Mouse (Mus musculus) induced T-regulatory cell, adult 2 months (primary cell): ENCODE results near the gene Fam107a.
A peak's percentile ranks its signal among the peaks of the same experiment; 100 is the strongest.
"Not testable (repeated sequence)": the region's sequence is repeated elsewhere in the genome, so short reads cannot be mapped to it uniquely, and the experiment has no call there.

Source experiments
- DNase-seq: peaks from one replicate; pipeline ENCODE4 v3.0.0-alpha.2; 2012; ENCODE audit warnings: low read depth

Gene Fam107a

DNA sequence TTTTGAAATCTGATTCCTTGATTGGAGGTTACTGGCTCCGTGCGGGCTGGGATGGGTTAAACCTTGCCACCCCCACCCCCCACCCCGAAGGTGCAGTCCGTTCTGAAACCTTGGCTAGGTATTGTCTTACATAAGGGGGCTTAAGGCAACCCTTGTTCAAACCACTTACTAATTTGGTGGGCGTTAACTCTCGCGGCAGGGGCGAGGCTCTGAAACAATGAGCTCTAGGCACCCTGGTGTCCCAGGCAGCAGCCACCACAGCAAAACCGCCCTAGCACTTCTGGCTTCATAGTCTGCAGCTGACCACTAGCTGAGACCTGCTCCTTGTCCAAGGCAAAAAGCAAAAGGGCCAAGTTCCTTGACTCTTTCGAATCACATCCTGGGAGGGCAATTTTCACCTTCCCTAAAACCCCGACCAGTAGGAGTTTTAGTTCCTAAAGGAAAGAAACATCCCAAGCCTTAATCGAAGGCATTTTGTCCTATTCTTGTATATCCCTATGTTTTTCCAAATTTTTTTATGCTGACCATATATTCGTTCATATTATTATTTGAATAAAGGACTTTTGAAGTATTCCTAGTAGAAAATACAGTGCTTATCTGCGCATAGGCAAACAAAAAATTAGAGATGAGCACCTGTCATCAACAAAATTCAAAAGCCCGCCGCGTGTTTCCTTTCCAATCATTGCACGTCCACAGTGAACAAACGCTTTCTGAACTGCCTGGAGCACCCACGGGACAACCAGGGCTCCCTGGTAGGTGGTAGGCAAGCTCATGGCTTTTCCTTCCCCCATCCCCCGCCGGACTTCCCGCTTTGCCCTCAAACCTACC, 1.2 kb downstream of the Fam107a start:
- DNase-seq, result no peak

DNA sequence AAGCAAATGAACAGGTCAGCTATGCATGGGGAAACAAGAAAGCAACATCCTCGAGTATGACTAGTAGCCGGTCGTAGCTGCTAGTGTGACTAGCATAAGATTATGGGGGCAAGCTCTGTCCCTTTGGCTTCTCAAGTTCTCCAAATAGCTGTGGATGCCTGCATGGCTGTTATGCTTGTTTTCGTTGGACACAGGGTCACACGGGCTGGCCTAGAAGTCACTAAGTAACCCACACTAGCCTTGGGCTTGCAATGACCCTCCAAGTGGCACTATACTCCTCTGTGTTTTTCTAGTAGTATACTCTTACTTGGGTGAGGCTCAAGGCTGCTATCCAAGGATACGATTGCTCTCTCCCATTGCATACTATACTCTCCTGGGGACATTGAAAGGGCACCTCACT, 2.7 kb downstream of the Fam107a start:
- DNase-seq, result no peak

DNA sequence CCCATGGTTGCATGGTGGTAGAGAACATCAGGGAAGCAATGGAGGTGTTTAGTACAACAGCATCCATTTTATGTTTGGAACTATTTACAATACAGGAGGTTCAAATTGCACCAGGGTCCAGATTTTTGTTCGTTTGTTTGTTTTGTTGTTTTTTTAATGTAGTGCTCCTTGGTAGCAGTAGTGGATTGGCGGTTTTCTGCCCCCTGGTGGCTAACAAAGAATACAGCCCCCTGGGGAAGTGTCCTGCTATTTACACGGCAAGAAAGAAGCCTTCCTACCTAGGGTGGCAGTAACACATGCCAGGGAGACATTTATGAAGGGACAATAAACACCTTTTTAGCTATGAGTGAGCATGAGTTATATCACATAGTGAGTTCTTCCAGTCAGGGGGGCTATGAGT, 3.3 kb downstream of the Fam107a start:
- peak; percentile 41 for DNase-seq

DNA sequence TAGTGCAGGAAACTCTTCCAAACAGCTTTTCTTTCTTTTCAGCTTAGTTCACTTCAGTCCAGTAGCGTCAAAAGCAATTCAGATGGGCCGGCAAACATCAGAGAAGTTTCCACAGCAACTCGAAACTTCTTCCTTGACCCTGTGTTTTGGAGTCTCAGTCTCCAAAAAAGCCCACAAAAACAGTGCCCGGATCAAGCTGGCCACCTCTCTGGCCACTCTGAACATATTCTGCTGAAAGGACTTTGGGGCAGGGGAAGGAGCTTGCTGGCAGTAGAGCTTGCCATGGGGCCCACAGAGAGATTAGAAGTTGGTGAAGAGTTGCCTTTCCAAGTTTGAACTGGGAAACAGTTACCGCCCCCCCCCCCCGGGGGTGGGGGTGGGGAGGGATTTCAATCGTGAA, 3.9 kb downstream of the Fam107a start:
- DNase-seq, result no peak

DNA sequence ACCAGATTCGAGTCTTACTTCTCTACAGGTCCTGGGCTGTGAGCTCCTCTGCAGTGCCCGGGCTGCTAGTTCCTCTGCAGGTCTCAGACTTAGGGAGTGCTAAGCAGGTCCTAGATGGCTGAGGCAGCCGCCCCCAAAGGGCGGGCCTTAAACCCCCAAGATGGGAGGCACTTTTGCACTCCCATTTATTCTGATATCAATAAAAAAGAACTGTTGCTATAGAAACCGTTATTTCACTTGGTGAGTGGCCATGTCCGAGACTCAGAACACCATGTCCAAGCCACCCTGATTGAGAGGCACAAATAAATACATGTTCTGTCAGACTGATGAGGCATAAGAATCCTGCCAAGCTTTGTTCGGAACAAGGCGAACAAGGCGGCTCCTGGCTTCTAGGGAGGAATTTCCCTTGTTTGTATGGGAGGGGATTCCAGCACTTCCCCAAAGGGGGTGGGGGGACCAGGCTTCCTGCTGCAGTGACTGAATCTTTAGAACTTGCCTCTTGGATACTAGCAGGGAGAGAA, 8.1 kb downstream of the Fam107a start:
- no peak for DNase-seq

DNA sequence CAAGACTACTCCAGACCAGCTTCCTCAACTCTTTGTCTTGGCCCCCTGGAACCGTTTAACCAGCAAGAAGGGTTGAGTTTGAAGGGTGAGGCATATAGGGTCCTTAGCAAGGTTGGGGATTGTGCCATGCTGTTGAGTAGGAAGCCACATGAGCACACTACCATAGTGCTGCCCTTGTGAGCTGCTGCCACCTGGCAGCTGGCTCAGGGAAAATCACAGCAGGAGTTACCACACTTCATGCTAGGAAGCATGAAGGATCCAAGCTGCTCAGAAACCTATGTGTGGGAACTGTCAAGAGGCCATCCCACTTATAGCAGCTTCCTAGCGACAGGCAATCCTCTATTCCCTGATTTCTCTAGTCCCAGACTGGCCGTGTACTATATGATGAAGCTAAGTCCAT, 9.2 kb downstream of the Fam107a start:
- DNase-seq, result no peak

DNA sequence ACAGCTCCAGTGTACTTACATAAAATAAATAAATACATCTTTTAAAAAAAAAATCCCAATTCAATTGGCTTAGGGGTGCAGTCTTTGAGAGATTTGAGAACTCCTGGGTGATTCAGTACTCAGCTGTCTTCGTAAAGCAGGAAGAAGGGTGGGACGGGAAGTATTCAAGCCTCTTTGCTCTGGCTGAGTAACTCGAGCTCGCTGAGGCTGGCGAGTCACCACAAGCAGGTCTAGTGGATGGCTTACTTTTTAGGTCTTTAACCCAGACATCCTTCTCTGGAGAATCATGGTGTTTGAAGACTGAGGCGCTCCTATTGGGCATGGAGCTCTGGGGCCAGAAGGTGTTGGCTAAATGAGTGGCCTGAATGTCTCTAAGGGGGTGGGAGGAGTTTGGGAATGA, 10.9 kb downstream of the Fam107a start:
- no peak for DNase-seq

DNA sequence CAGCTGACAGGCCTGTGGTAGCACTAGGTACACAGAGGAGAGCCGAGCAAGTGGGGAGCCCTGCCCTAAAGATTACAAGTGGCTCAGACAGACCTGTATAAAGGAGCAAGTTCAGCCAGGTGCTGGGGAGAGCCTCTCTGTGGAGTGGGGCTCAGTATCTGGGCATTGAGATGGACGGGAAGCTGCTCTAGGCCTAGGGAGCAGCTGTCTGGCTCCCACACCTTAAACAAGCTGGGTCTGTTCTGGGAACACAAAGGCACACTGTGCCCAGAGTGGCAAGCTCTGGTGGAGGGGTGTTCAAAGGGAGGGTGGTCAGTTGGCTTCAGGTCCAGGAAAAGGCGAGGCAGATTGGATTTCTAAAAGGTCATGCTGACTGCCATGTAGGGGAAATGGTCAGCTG, 12.8 kb downstream of the Fam107a start:
- DNase-seq, result no peak

DNA sequence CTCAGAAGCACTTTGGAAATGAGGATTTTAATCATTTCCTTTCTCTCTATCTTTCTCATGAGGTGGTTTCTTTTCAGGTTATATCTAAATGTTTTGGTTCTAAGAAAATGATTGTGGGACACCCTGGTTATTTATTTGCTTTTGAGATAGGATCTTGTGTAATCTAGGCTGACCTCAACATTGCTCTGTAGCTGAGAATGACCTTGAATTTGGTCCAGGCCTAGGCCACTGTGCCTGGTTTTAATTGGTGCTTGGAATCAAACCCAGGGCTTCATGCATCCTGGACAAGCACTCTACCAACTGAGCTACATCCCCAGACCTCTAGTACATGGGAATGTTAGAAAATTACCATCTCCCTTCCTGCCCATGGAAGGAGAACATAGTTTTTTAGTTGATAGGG, 13.7 kb downstream of the Fam107a start:
- DNase-seq, result no peak

DNA sequence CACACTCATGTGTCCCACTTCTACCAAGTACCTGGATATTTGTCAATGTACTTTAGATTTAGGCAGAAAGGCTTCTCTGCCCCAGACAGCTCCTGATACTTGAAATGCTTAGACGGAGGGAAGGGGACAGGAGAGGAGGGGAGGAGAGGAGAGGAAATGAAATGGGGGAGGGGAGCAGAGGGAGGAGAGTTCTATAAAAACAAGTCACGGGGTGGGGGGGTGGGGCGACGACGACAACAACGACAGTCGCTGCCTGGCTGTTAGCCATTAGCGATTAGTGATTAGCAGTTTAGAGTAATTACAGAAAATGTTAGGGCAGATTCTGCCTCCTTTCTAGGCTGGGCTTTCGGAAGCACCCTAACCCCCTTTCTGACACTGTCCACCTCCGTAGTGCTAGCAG, 15.1 kb downstream of the Fam107a start:
- no peak for DNase-seq

DNA sequence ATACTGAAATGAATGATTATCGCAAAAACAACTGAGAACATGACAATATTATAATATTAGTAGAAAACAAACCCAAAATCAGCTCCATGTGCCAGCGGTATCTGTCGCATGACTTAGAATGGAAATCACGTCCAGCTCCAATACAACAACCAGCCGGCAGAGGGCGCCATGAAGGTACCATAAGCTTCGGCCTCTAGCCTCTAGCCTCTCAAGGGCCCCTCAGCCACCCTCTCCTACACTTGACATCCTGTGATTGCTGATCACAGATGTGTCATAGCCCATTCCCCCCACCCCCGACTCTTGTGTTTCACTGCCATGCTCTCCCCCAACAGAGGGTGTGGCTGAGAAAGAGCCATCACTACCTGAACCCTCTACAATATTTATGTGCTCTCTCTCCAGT, 17.5 kb downstream of the Fam107a start:
- peak; percentile 53 for DNase-seq

DNA sequence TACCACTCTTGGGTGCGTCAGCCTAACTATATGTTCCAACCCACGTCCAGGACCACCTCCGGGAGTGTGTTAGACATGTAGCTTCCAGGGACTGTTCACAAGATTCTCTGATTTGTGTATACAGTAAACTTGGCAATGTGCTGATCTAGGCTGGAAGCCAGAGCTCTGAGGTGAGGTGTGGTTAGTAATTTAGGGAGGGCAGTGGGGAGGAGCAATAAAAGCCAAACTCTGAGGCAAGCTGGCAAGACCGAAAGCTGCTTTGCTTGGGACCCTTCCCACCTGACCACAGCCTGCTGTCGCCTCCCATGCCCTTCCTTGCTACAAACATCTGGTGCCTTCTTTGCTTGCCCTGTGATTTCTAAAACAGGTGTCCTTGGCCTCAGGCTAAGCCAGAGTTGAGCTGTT, 19.9 kb downstream of the Fam107a start:
- DNase-seq, result no peak

DNA sequence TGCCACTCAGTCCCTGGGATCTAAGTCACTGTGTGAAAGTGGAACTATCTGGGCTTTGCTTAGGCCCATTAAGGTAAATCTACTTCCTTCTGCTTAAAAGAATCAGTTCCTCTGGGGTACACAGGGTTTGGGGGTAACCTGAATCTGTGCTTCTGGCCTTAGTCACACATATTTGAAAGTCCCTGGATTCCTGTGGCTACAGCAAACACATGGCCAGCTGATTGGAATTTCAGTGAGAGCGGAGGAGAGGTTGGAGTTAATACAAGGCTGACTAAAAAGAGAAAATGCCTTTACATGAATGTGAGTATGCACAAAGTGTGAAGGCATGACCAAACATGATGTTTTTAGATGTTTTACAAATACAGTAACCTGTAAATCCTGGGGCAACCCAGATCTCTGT, 23.6 kb downstream of the Fam107a start:
- no peak for DNase-seq

DNA sequence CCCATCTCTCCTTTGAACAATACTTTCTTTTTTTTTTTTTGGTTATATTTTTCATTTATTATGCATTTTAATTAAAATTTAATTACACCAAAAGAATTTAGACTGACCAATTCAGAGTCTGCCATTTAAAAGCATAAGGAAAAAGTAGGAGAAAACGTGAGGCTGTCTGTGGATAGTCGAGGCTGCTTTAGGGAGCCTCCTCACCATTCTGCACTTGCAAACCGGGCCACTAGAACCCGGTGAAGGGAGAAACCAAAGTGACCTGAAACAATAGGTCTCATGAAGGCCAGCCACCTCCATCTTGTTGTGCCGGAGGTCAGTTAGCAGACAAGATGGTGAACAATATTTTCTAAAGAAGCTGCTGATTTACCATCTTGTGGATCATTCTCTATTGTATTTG, 31.2 kb downstream of the Fam107a start:
- DNase-seq, result peak; percentile 23

DNA sequence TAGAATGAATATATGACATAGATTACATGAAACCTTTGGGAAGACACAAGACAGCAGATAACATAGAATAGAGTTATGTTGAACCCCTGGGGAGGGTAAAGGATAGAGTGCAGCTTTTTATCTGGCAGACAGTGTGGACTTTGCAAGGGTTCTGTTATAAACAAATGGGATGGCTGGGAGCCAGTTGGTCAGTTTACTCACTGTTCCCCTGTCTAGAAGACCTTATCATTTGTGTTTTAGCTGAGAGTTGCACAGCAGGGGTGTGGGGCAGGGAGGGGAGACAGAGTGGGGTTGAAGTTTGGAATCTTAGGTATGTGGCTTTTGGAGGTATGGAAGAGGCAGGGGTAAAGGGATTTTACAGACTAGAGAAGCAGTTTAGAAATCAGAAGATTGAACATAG, 34.0 kb downstream of the Fam107a start:
- no peak for DNase-seq

DNA sequence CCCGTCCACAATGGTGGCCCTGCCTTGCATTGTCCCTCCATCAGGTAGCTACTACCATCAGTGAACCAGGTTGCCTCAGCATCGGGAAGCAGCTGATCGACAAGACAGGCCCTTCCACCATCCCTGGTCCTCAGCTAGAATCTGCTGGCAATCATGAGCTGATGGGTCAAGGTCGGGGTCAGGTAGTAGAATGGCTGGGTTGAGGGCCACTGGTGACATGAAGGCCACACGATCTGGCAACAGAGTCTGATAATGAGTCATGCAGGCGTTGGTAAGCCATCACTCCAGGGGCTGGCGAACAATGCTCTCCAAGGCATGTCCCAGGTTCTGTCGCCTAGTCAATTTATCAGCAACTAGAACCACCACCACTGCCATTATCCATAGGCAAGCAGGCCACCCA, 46.5 kb downstream of the Fam107a start:
- DNase-seq, result not testable (repeated sequence)

DNA sequence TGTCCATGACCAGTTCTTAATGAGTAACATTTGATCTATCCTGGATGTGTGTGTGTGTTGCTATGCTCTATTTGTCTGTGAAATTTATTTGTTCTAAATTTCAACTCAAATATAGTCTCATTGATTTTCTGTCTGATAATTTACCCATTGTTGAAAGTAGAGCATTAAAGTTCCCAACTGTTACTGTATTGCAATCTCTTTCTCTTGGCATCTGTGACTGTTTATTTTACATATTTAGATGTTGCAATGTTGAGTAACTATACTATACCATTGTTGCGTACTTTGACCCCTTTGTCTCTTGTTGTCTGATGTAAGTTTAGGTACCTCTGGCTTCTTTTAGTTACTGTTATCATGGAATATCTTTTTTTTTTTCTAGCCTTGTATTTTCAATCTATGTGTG, 53.4 kb downstream of the Fam107a start:
- no peak for DNase-seq

DNA sequence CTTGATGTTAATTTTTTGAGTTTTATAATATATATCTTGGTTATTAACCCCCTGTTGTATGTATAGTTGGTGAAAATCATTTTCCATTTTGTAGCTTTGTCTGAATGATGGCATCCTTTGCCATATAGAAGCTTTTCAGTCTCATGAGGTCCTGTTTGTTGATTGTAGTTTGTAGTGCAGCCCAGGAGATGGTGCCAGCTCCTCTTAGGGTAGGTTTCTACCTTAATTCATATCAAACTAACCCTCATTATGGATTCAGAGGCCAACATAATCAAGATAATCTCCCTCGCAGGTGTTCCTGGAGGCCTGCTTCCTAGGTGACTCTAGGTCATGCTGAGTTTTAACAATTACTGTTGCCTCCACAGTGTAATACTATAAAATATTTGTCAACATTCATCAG, 55.6 kb downstream of the Fam107a start:
- no peak for DNase-seq

DNA sequence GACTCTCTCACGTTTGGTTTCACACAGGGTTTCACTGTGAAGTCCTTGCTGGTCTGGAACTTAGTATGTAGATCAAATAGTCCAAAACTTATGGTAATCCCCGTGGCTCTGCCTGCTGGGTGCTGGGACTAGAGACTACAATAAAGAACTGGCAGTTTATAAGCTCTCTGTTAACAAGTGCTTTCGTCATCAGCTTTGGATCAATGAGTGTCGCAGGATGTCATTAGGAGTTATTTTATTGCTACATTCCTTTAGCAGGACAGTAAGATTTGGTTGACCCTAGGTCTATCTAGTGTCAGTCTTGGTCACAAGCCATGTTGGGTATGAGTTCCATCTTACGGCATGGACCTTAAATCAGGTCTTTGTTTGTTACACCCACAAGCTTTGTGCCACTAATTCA, 57.6 kb downstream of the Fam107a start:
- DNase-seq, result no peak

DNA sequence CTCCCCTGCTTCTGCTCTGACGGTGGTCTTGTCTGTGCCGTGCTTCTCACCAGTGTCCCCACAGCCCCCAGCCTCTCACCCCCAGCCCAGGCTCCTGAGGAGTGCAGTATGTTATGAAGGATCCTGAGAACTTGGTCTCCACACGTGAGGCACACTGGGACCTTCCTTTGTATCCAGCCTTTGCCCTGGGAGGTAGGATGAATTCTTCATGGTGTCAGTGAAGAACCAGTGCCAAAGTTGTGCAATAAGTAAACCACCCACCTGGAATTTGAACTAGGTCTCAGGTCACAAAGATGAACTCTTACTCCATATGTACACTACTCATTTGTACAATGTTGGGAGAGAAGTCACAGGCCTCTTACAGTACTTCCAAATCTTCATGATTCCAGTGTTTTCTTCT, 58.7 kb downstream of the Fam107a start, which contains the start of gene Acox2:
Acox2 (minus strand) TSS at position 188 of the 400 bp plus-strand sequence.
- DNase-seq, result no peak

DNA sequence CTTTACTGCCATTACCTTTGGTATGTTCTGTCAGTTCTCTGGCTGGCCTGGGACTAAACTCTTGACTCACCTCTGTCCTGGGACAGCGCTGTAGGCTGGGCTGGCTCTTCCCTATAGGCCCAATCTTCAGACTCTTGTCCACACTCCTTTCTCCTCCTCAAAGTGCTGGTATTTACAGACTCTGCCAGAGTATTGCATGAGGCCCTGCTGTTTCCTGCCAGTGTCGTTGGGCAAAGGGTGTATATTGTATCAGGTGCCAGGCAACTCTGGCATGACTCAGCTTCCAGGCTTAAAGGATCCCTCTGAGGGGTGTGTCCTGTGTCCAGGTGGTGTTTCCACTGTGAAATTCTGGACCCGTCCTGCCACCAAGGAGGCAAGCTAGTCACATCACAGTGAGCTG, 59.1 kb downstream of the Fam107a start:
- no peak for DNase-seq

DNA sequence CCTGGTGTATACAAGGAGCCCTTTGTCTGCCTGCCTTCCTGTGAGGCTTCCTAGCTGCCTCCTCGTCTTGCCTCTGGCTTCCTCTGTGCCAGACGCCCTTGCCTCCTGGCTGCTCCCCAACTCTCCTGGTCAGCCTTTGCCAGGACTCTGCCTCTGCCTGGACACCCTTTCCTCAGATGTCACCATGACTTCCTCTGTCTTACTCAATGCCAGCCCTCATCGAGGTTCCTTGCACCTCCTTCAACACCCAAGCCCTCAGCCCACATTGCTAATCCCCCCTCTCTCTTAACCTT, 59.5 kb downstream of the Fam107a start:
- DNase-seq, result no peak

DNA sequence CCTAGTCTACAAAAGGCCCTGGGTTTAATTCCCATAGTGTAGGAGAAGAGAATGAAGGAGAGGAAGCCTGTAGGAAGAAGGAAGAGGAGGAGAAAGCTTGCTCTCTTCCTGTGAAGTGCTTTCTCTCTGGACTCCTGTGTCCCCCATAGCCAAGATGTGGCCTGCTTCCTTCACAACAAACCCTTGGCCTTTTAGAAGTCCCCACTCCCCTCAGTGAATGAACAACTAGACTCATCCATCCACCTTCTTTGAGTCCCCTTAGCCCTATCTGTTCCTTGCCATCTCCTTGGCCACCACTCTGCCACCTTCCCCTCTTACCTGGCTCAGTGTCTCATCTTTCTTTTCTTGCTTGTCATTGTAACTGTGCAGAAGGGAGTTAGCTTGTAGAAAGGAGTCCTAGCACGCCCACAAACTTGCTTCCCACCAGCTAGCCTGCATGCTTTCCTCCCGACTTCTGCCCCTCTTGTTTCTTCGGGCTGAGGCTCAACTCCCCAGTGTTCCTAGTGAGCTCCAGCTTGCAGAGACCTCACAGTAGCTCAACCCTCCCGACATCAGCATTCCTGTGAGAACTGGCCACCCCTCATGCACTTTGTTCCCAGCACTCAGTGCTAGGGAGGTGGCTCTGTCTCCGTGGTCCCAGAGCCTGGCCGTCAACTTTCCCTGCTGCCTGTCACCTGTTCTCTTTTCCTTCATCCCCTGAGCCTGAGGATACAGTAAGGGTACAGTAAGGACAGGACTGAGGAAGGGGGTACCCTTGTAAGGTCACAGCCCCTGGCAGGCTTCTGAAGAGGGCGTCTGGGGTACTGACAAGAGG, 60.1 kb downstream of the Fam107a start:
- no peak for DNase-seq
